Mouse (Mus musculus) forebrain, postnatal 0 days (tissue): ENCODE measurements around the gene Rp9. TPM values are rescaled to one million over a fixed set of nuclear protein-coding genes. Genes with fewer than 3 reads are reported as not detected.
A peak's percentile ranks its signal among the peaks of the same experiment; 100 is the strongest.

ENCODE experiments used
- ATAC-seq: fragments of 200-750 bp; cut with Nextera tagmentation; 2 replicates; pipeline ENCODE4 v1.8.0; 2017; ENCODE audit warnings: mild to moderate bottlenecking, moderate library complexity
- DNase-seq: peaks from one replicate; pipeline ENCODE4 v3.0.0-alpha.2; 2015
- H3K27ac ChIP-seq: fragments of 300-500 bp; sonication (generic); 2 replicates; pipeline ENCODE4 v1.5.1; 2014; ENCODE audit warnings: low read depth, mild to moderate bottlenecking, antibody characterized with exemption, low read length, moderate library complexity, mixed read lengths
- H3K27me3 ChIP-seq: fragments of 300-500 bp; sonication (generic); 2 replicates; pipeline ENCODE4 v1.6.1; 2014; ENCODE audit warnings: mild to moderate bottlenecking, low read length, mixed read lengths; ENCODE audit not compliant: insufficient read depth
- H3K36me3 ChIP-seq: fragments of 300-500 bp; sonication (generic); 2 replicates; pipeline ENCODE4 v1.6.1; 2014; ENCODE audit warnings: mild to moderate bottlenecking, moderate library complexity; ENCODE audit not compliant: insufficient read depth
- H3K4me1 ChIP-seq: fragments of 300-500 bp; sonication (generic); 2 replicates; pipeline ENCODE4 v1.6.1; 2014; ENCODE audit warnings: antibody characterized with exemption; ENCODE audit not compliant: insufficient read depth
- H3K4me2 ChIP-seq: fragments of 300-500 bp; sonication (generic); 2 replicates; pipeline ENCODE4 v1.6.1; 2014; ENCODE audit warnings: low read depth, mild to moderate bottlenecking, moderate library complexity
- H3K4me3 ChIP-seq: fragments of 300-500 bp; sonication (generic); 2 replicates; pipeline ENCODE4 v1.5.1; 2014; ENCODE audit warnings: low read depth, low read length, mixed read lengths
- H3K9ac ChIP-seq: fragments of 300-500 bp; sonication (generic); 2 replicates; pipeline ENCODE4 v1.6.1; 2014; ENCODE audit warnings: mild to moderate bottlenecking
- H3K9me3 ChIP-seq: fragments of 300-500 bp; sonication (generic); 2 replicates; pipeline ENCODE4 v1.6.1; 2016; ENCODE audit warnings: low read length
- CTCF ChIP-seq: sonication (generic); IDR thresholded peaks from 2 replicates; pipeline ENCODE4 v1.5.1; 2016; ENCODE audit warnings: antibody characterized with exemption, control low read depth, low read depth
- WGBS: fragments of 180-500 bp; shearing (Covaris S2); extraction: QIAGEN DNeasy Blood & Tissue Kit; methylation state at CpG from one replicate; pipeline ENCODE4 v1.1.7; 2014; 5-methylcytosine and 5-hydroxymethylcytosine counted together
- polyA plus RNA-seq: library from polyadenylated mRNA; unstranded; fragments of >200 nt; fragmentation: Nextera tagmentation; extraction: Ambion mirVana; gene quantifications from 2 replicates; pipeline ENCODE4 v1.2.1, GENCODE M21; 2015
- total RNA-seq: library from RNA; depleted of rRNA; stranded (reverse); fragments of >200 nt; gene quantifications from 2 replicates; pipeline ENCODE4 v1.2.3, GENCODE M21; 2014

Gene Rp9
- total and polyA plus RNA-seq, 2 experiments from 2014 or later: 80.2 TPM

DNA sequence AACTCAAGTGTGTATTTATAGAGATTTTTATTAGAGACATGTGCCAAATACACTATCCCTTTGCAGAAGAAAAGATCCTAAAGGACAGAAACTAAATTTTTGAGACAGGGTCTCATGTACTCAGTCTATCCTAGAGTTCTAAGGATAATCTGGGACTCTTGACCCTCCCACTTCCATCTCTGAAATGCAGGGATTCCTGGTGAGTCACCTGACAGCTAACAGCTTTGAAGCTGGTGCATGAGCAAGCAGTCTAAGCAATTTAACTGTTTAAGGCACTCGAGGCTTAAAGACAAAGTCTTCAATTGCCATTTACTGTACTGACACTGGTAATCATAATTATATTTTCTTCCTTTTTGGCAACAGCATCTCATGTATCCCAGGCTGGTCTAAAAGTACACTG is 47.0 kb downstream of the Rp9 start:
- Histone ChIP-seq H3K36me3 (peaks cover 10% of the 10 kb centered on the region; the same call in 1 of the 2 replicates), H3K27ac (no peak overlapping the region), H3K4me3 (no peak overlapping the region), H3K4me2 (no peak overlapping the region), H3K4me1 (no peaks in the 10 kb centered on the region), H3K27me3 (no peaks in the 10 kb centered on the region), H3K9me3 (no peaks in the 10 kb centered on the region), H3K9ac (no peak overlapping the region)
- TF ChIP-seq CTCF: no peak
- 57% methylated on average over 1 of the region's 1 CpGs for WGBS
- ATAC-seq: no peak
- DNase-seq: no peak

DNA sequence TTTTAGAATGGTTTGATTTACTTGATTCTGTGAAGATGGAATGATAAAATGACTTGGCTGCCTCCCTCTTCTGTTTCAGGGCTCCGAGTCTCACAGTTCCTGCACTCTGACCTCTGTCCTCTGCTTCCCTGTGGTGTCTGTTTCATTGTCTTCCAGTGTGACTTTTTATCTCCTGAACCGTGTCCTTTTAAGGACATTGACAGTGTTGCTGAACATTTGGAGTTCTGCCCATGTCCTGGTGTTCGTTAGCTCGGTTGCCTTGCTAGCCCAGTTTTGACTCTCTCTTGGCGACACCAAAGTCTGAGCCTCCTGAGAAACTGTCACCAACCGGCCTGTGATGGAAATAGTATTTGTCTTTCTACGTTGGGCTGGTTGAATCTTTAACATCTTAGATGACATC is 49.1 kb downstream of the Rp9 start:
- ATAC-seq: no peak
- 39% methylated on average over 7 of the region's 7 CpGs for WGBS
- no peak for TF ChIP-seq CTCF
- H3K9ac ChIP-seq: no peak overlapping the region
- no peak overlapping the region for H3K27ac ChIP-seq
- H3K4me1 ChIP-seq: no peaks in the 10 kb centered on the region
- H3K4me3 ChIP-seq: no peak overlapping the region
- no peaks in the 10 kb centered on the region for H3K9me3 ChIP-seq
- no peaks in the 10 kb centered on the region for H3K27me3 ChIP-seq
- H3K4me2 ChIP-seq: no peak overlapping the region
- no peak for DNase-seq
- H3K36me3 ChIP-seq: peaks cover 10% of the 10 kb centered on the region; the same call in 1 of the 2 replicates

DNA sequence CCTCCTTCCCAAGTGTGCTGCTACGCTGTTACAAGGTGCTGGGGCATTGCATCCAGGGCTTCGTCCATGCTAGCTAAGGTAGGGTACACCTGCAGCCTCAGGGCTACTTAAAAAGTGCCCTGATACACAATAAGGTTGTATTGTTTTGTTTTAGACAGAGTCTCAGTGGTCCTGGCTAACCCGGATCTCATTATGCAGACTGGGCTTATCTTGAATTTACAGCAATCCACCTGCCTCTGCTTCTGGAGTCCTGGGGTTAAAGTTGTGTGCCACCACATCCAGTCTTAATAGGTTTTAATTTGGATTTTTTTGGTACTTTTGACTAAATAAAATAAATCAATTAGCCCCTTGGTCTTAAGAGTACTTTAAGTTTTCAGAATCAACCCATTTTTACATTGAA is 49.7 kb downstream of the Rp9 start:
- no peak overlapping the region for H3K4me2 ChIP-seq
- TF ChIP-seq CTCF: no peak
- no peak overlapping the region for H3K9ac ChIP-seq
- no peak overlapping the region for H3K4me3 ChIP-seq
- H3K4me1 ChIP-seq: no peaks in the 10 kb centered on the region
- H3K27me3 ChIP-seq: no peaks in the 10 kb centered on the region
- ATAC-seq (no peak), DNase-seq (no peak)
- 79% methylated on average over 3 of the region's 3 CpGs for WGBS
- H3K27ac ChIP-seq: no peak overlapping the region
- H3K9me3 ChIP-seq: no peaks in the 10 kb centered on the region
- peaks cover 6% of the 10 kb centered on the region; the same call in 1 of the 2 replicates for H3K36me3 ChIP-seq

DNA sequence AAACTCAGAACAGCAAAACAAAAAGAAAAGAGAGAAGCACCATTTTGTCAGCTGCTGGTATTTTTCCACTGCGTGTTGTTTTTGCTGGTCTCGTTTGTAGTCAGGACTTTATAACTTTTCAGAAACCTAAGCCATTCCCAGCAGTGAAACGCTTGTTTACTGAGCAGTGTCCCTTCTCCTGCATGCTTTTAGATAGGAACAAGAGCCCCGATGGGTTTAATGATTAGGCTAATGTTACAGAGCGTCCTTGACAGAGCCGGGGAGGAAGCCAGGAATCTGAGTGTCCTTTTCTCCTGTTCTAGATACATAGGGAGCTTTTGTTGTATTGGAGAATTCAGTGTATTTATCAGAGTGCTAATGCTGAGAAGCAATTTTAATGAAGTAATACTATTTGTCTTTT is 52.0 kb downstream of the Rp9 start:
- no peak overlapping the region for H3K4me3 ChIP-seq

DNA sequence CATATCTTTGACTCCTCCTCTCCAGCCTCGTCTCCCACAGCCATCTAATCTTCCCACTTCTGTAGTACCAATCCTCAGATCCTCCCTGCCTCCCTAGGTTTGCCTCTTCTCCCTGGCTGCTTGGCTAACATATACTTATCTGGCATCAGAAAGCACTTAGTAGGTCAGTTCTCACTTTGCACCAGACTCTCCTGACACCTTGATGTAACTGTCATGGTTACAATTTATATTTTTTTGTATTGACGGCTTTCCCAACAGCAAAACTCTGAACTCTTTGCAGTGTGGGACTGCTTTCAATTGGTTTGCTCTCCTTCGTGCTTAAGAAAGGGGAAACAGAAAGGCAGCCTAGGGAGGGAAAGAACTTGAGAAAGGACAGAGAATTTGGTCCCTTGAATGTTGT is 53.4 kb downstream of the Rp9 start:
- Histone ChIP-seq H3K27ac (no peak overlapping the region), H3K36me3 (no peaks in the 10 kb centered on the region), H3K27me3 (no peaks in the 10 kb centered on the region), H3K4me3 (no peak overlapping the region), H3K4me1 (no peaks in the 10 kb centered on the region), H3K9ac (no peak overlapping the region), H3K9me3 (no peaks in the 10 kb centered on the region), H3K4me2 (no peak overlapping the region)
- ATAC-seq (no peak), DNase-seq (no peak)
- WGBS: 81% methylated on average over 3 of the region's 3 CpGs
- no peak for TF ChIP-seq CTCF

More for the DNA sequence above, 52.0 kb downstream of the Rp9 start:
- Histone ChIP-seq H3K27ac (no peak overlapping the region), H3K27me3 (no peaks in the 10 kb centered on the region), H3K4me2 (no peak overlapping the region), H3K4me1 (no peaks in the 10 kb centered on the region), H3K36me3 (no peaks in the 10 kb centered on the region), H3K9me3 (no peaks in the 10 kb centered on the region), H3K9ac (no peak overlapping the region)
- DNase-seq (no peak), ATAC-seq (no peak)
- 39% methylated on average over 6 of the region's 6 CpGs for WGBS
- TF ChIP-seq CTCF: no peak

DNA sequence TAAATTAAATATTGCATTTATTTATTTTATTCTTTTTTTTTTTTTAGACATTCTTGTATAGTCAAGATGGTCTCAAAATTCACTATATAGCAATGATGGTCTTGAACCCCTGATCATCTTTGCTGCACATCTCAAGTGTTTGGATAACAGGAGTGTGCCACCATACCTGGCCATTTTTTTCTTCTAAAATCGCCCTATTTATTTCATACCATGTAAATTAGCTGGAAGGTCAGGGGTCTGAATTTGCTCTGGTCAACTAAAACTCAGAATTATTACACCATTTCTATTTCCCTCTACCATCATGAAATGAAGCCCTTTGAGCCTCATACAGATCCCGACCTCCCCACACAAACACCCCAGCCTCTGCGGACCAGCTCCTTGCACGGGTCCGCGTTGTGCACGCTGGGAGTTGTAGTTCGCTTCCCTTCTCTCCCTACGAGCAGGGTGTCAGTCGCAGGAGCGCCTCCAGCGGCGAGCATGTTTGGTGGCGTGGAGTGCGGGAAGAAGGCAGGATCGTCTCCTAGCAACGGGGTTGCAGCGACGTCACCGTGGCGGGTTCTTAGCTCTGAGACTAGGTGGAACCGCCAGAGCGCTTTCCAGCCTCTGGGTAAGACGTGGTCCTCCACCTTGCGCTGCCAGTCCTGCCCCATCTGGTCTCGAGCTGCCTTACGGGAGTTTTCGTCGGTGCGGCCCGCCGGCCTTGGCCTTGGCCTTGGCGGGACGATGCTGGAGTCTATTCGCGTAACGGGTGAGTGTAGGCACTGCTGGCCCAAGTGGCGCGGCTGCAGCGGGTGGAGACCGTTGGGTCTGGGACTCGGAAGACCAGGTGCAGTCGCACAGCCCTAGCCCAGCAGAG is 58.3 kb downstream of the Rp9 start, which contains the start of gene 9530077C05Rik:
Gene 9530077C05Rik, plus strand, starts transcription at position 512 of the 856 bp plus-strand sequence.
- Histone ChIP-seq H3K4me2 (peak within 1 kb of the TSS; percentile 66), H3K36me3 (no peaks in the 10 kb centered on the region), H3K9me3 (no peaks in the 10 kb centered on the region), H3K27me3 (no peaks in the 10 kb centered on the region), H3K27ac (peak within 1 kb of the TSS; percentile 57), H3K4me1 (no peaks in the 10 kb centered on the region), H3K4me3 (peak within 1 kb of the TSS; percentile 56), H3K9ac (peak within 1 kb of the TSS; percentile 80)
- peak; percentile 100 for ATAC-seq
- peak; percentile 98 for DNase-seq
- under 1% methylated on average over 43 of the region's 43 CpGs for WGBS
- TF ChIP-seq CTCF: peak; percentile 99

DNA sequence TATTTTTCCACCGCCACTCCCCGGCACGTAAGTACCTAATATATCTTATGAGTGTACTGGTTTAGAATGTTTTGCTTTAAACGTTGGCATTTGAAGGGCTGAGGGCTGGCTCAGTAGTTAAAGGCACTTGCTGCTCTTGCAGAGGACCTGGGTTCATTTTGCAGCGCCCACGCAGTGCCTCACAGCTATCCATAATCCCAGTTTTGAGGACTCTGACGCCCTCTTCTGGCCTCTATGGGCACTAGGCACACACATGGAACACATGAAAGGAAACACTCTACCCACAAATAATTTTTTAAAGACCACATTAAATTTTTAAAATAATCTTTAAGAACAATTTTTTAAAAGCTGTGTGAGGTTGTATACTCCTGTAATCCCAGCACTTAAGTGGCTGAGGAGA is 60.0 kb downstream of the Rp9 start:
- Histone ChIP-seq H3K4me2 (no peak overlapping the region), H3K4me3 (no peak overlapping the region), H3K9me3 (no peaks in the 10 kb centered on the region), H3K36me3 (no peaks in the 10 kb centered on the region), H3K27ac (no peak overlapping the region), H3K27me3 (no peaks in the 10 kb centered on the region), H3K9ac (no peak overlapping the region), H3K4me1 (no peaks in the 10 kb centered on the region)
- DNase-seq: no peak
- TF ChIP-seq CTCF: no peak
- WGBS: 77% methylated on average over 7 of the region's 7 CpGs
- no peak for ATAC-seq
